9 mouse cellular contexts compared by ENCODE assay signal in the genomic region with DNA sequence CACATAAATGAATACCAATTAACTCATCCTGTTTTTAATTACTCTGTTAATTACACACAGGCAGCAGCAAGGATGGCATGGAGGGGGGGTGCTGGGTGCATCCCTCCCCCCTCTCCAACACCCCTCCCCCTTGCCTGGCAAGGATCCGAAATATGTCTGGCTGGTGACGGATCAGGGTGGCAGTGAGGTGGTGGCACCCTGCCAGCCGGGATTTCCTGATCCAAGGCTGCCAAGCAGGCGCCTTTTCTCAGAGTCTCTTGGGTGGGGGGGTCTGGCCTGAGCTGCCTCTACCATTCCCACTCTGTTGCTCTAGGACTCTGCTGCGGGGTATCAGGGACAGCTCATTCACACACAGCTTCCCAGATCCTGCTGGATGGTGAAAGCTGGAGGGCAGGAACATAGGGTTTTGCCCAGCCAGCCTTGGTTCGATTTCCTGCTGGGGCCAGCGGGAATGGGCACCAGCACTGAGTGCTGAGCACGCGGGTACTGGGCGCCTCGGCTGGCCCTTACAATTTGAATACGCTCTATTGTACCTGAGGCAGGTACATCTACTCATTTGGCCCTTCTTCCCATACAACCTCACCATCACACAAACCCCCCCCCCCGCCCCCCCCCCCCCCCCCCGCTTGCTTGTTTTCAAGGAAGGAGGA. TPM values are rescaled to one million over a fixed set of nuclear protein-coding genes. Genes with fewer than 3 reads are reported as not detected.
DNase-seq lines count a peak whose midpoint lies in the region; ATAC-seq lines count a peak whose summit lies in the region.
"Had no signal": no experiment of that assay in that cellular context is flagged by ENCODE, and none has a peak within 500 bp of the region (broad histone marks: within the 10 kb centered on the region; RNA-seq: fewer than 3 reads in every experiment).

No protein-coding gene starts in this region.

- H3K9ac ChIP-seq in liver, embryonic 11.5 days (ENCODE audit: low read depth, low read length), result no peak overlapping the region

- WGBS in liver, embryonic 11.5 days, result 64% methylated on average over 13 of the region's 14 CpGs

- no peak overlapping the region for H3K27ac ChIP-seq in liver, embryonic 11.5 days (ENCODE audit: low read depth, low read length)

- DNase-seq in gastrocnemius, postnatal 10 days, result peak; percentile 72
- DNase-seq in gastrocnemius, adult 8-10 months (ENCODE audit: low spot score in 2 of 2), result no peak
- peak; percentile 60 for DNase-seq in NIH3T3 (ENCODE audit: low read depth)
- peak; percentile 90 for DNase-seq in heart, postnatal 4 days
- no peak for DNase-seq in liver, embryonic 11.5 days (ENCODE audit: low spot score)
- peak; percentile 62 for DNase-seq in ovary, postnatal 14 days (ENCODE audit: low spot score)
- DNase-seq in yolk sac, embryonic 10.5 days (ENCODE audit: low spot score), result no peak

- H3K4me3 ChIP-seq in liver, embryonic 11.5 days (ENCODE audit: low read depth, low read length), result no peak overlapping the region

- H3K4me2 ChIP-seq in liver, embryonic 11.5 days, result peak overlapping the region; percentile 4; the same call in 1 of the 2 replicates

- peaks cover 50% of the 10 kb centered on the region for H3K4me1 ChIP-seq in liver, embryonic 11.5 days (replicated peaks; ENCODE audit: control insufficient read depth, insufficient read depth, low read length)

- ATAC-seq in common myeloid progenitor, adult 5-6 weeks (replicated peaks; ENCODE audit: low read depth, poor library complexity, severe bottlenecking), result 0 out of 2 replicates have a peak, but pooled peaks have one; percentile 7
- ATAC-seq in liver, embryonic 11.5 days (replicated peaks; ENCODE audit: low FRiP score), result no peak

- no peaks in the 10 kb centered on the region; the same call in 1 of the 2 replicates for H3K36me3 ChIP-seq in liver, embryonic 11.5 days (ENCODE audit: control insufficient read depth, insufficient read depth, low read length)

- H3K9me3 ChIP-seq in liver, embryonic 11.5 days (ENCODE audit: control insufficient read depth, low read length), result no peaks in the 10 kb centered on the region

- H3K27me3 ChIP-seq in liver, embryonic 11.5 days (replicated peaks; ENCODE audit: control insufficient read depth, insufficient read depth, low read length), result no peaks in the 10 kb centered on the region

RNA-seq across cellular contexts. Expression of a gene that starts 33.1 kb away (rescaled TPM):
- total RNA-seq in gastrocnemius, postnatal 10 days (2021), result 10 to 100 TPM; 19.0 to 20.1 TPM
- total RNA-seq in gastrocnemius, adult 8-10 months (2022), result 10 to 100 TPM; 12.3 to 22.0 (median 17.2) TPM
- total RNA-seq in common myeloid progenitor, adult 5-6 weeks (2017), result 9.0 and 28.2 TPM in 2 replicates
- 10 to 100 TPM; 17.3 to 19.3 TPM for total RNA-seq in heart, postnatal 4 days (2021)
- 13.8 and 14.4 TPM in 2 replicates for polyA plus RNA-seq in liver, embryonic 11.5 days (2014; fragmentation: Nextera tagmentation; extraction: Ambion mirVana)

RNA-seq across cellular contexts. Expression of a gene that starts 43.3 kb away (rescaled TPM):
- total RNA-seq in gastrocnemius, postnatal 10 days (2021), result not detected
- total RNA-seq in gastrocnemius, adult 8-10 months (2022), result under 1 TPM in 1 of 4 experiments, not detected in 3; 0.27 TPM
- not detected in 2 replicates for total RNA-seq in common myeloid progenitor, adult 5-6 weeks (2017)
- total RNA-seq in heart, postnatal 4 days (2021), result not detected
- not detected in 2 replicates for polyA plus RNA-seq in liver, embryonic 11.5 days (2014; fragmentation: Nextera tagmentation; extraction: Ambion mirVana)
- total RNA-seq: gastrocnemius, postnatal 4 days had no signal

RNA-seq across cellular contexts. Expression of a gene that starts 54.4 kb away (rescaled TPM):
- total RNA-seq in gastrocnemius, postnatal 10 days (2021), result 10 to 100 TPM; 52.7 to 52.8 TPM
- total RNA-seq in gastrocnemius, adult 8-10 months (2022), result 10 to 100 TPM; 38.7 to 49.7 (median 44.0) TPM
- total RNA-seq in common myeloid progenitor, adult 5-6 weeks (2017), result 12.8 TPM in 2 replicates
- 10 to 100 TPM; 48.7 to 56.3 TPM for total RNA-seq in heart, postnatal 4 days (2021)
- polyA plus RNA-seq in liver, embryonic 11.5 days (2014; fragmentation: Nextera tagmentation; extraction: Ambion mirVana), result 40.3 and 44.6 TPM in 2 replicates

RNA-seq across cellular contexts. Expression of a gene that starts 54.5 kb away (rescaled TPM):
- total RNA-seq in gastrocnemius, postnatal 10 days (2021), result 1 to 10 TPM; 4.5 to 7.4 TPM
- under 1 TPM; 0.92 to 0.96 (median 0.93) TPM for total RNA-seq in gastrocnemius, adult 8-10 months (2022)
- 12.8 and 13.2 TPM in 2 replicates for total RNA-seq in common myeloid progenitor, adult 5-6 weeks (2017)
- 10 to 100 TPM in 1 of 2 experiments, 1 to 10 TPM in 1; 9.2 to 10.6 TPM for total RNA-seq in heart, postnatal 4 days (2021)
- 6.5 and 6.6 TPM in 2 replicates for polyA plus RNA-seq in liver, embryonic 11.5 days (2014; fragmentation: Nextera tagmentation; extraction: Ambion mirVana)

Comparison
In these comparisons a context has a peak if more than half of its experiments do, and no peak if none do; other contexts are left out.
1. DNase-seq: peak in gastrocnemius, postnatal 10 days (single experiment), NIH3T3 (single experiment), heart, postnatal 4 days (single experiment) and ovary, postnatal 14 days (single experiment); none in gastrocnemius, adult 8-10 months (0 of 2), liver, embryonic 11.5 days (single experiment) and yolk sac, embryonic 10.5 days (single experiment).